Mouse (Mus musculus) liver, postnatal 0 days (tissue): ENCODE results near the gene Trappc3l.

Source experiments
- CTCF ChIP-seq: sonication (generic); IDR thresholded peaks from 2 replicates; pipeline ENCODE4 v1.5.1; 2016; ENCODE audit warnings: antibody characterized with exemption, low read depth
- EP300 ChIP-seq: IDR thresholded peaks from 2 replicates; pipeline ENCODE4 v1.6.1; 2016; ENCODE audit warnings: antibody characterized with exemption, low read depth, mild to moderate bottlenecking

- no peak for TF ChIP-seq CTCF
- no peak for TF ChIP-seq EP300
These were observed 39.0 kb upstream of the Trappc3l start for GRCm38 (mm10) chr10:33998397-33998796.
